Mouse (Mus musculus) heart, postnatal 25 days (tissue): ENCODE measurements around the gene Pde4b. TPM values are rescaled to one million over a fixed set of nuclear protein-coding genes. Genes with fewer than 3 reads are reported as not detected.

Source experiments
- DNase-seq: peaks from one replicate; pipeline ENCODE4 v3.0.0; 2022; ENCODE audit warnings: low spot score
- intact Hi-C: fragments of 180-260 bp; cut with DNase I; formaldehyde crosslinking; loops from one replicate; pipeline ENCODE4 v1.15.1; 2025
- total RNA-seq, 2 experiments: library from RNA; stranded (reverse); gene quantifications; 2 replicates each; pipeline ENCODE4 v1.2.3; 2021

Pde4b gene
- total RNA-seq, 2 experiments from 2014 or later: 24.3 to 34.2 TPM

DNA sequence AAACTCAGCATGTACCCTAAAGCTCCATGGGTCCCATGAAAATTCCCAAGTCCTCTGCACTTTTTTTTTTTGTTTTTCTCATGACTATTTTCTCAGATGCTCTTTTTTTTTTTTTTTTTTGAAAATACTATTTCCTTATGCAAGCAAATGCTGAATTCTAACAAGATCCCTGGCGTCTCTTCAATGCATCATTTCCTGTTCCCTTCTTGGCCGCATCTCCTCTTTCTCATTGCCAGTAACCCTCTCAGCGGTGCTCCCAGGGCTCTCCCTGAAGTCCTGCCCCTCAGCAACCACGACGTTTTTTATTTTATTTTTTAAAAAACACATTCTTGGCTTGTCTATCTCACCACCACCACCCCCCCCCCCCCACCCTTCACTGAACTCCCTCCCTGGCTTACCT lies 408.1 kb downstream of the Pde4b start:
- DNase-seq: peak; percentile 23
- intact Hi-C loops: no loop called here

DNA sequence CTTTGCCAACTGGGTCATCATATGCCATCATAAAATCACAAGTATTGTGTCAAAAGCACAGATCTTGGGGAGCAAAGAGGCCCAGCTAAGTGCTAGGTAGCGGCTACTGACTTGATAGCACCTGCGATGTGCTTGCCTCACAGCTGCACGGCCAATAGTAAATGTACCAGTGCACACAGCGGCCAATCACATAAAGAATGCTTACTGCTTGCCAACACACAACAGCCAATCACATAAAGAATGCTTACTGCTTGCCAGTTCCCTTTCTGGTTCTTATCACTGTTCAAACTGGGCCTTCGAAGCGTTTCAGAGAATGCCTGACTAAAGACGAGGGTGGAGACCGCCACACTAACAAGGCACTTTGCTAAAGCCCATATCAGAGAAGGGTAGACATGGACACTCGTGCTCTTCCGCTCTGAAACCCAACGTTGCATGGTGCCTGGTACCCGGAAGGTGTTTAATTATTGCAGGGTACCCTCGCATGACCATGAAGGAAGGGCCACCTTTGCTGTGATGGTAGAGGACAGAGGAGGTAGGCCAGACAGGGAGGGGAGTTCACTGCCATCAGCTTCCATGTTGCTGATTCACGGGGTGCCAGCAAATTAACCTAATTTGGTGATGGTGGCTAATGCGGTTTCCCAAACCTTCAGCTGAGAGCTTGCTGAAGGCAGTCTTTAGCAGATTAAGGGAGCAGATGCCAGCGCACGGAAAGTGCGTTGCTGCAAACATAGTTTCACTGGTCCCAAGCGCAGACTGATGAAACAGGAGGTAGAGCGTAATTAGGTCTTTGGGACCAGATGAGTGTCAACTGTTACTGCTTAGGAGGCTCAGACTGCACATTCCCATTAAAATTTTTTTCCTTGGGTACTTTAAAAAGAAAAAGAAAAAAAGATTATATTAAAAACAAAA lies 409.2 kb downstream of the Pde4b start:
- no peak for DNase-seq
- intact Hi-C loops: no loop called here

DNA sequence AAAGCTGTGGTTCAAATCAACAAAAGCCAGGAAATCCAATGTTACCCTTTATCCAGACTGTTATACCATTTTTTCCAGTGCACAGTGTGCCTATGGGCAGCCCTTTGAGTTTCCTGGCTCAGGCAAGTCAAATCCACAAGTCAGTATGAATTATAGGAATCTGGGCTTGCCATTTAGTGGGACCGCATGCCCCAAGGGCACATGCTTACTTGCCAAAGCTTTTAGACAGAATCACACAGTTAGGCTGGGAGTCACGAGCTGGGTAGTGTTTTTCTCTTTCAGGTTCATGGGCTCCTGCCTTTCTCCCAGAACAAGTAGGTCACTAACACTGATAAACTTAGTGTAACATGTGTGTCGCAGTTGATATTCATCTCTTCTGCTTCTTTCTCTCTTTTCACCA lies 409.9 kb downstream of the Pde4b start:
- intact Hi-C loops: no loop called here
- DNase-seq: no peak

DNA sequence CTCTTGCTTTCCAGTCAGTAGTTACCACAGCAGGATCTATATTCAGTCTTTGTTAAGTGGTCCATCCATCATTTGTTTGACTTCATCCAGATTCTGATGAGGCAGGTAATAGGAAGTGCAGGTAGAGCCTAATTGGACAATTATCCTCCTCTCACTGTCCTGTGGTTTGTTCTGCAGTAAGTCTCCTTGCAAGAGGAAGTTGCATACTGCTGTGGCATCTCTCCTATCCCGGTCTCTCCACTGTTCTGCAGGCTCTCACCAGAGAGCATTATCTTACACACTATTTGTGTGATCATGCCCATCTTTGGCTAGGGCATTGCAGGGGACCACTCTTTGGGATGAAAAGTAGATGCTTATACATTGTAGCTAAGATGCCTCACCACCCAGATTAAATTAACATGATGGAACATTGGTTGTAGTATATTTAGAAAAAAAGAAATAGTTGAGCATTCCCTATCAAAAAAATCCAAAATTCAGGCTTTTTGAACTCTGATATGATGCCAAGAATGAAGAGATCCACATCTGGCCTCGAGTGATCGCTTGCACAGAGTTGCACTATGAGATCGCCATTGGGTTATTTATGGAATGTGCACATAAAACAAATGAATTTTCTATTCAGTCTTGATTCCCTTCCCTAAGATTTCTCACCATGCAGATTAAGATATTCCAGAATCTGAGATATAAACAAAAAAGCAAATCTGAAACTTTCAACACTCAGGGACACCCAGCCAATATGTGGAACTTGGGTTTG lies 411.0 kb downstream of the Pde4b start:
- intact Hi-C loops: no loop called here
- DNase-seq: no peak

DNA sequence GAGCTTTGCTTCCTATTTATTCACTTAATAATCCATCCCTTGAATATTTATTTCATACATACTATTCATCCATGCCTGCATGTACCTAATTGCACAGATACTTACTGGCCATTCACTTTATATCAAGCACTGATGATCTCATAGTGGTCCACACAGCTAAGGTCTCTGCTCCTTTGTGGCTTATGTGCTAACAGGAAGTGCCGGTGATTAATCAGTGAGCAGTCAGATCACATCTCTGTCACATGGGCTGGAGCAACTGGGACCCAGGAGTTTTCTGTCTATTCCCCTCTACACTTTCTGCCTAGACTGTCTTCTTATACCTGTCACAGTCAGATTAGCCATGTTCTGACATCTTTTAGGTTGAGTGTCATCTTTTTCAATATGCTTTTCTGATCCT lies 411.6 kb downstream of the Pde4b start:
- DNase-seq: no peak

DNA sequence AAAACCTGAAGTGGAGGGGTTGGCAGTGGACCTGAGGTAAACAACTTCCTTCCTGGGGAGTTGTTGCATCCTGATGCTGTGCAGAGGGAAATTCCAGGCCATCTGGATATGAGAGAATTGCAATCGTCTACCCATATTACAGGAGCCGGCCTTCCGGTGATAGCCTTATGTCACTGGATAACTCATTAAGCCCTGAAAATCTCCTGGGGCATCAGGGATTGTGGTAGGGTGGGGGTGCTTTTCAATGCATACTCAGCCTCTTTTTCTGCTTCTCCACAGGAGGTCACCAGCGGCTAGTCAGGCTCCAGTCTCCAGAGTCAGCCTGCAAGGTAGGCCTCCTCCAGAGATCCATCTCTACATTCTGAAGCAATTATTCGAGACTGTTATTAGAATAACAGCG lies 418.4 kb downstream of the Pde4b start:
- peak; percentile 41 for DNase-seq
- intact Hi-C loops: no loop called here

More for the DNA sequence above, 411.6 kb downstream of the Pde4b start:
- intact Hi-C loops: no loop called here

DNA sequence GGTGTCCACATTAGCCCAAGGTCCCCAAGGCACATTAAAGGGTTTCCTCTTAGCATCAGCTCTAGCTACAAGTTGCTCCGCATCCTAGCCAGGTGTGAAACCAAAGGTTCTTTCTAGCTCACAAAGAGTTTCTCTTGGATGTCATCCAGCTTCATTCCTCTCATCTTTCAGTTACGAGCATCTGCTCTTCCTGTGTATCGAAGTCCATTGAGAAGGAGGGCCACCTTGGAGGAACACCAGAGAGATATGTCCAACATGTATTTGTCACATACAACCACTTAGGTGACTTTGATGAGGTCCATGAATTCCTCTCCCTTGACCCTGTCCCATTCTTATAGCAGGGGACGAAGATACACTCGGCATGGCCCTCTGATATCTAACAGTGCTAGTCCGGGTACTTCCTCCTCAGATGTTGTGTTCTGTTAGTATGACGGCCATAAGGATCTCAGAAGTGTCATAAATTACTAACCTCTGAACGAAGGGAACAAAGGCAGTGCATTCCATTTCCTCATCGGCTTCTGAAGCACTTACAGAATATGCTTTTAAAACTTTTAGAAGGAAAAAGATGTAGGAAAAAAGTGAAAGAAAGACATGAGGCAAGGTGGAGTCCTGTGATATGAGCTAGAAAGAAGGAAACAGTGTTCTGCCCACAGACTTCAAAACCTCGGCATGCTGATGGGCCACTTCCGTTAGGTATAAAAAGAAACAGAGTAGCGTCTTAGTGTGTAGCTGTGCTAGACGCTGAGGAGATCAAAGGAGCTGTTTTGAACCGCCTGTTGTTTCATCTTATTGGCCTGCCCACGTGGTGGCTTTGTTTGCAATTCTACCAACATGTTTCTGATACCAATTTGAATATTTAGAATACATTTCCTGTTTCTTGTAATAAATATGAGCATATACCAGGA lies 419.3 kb downstream of the Pde4b start:
- intact Hi-C loops: no loop called here

DNA sequence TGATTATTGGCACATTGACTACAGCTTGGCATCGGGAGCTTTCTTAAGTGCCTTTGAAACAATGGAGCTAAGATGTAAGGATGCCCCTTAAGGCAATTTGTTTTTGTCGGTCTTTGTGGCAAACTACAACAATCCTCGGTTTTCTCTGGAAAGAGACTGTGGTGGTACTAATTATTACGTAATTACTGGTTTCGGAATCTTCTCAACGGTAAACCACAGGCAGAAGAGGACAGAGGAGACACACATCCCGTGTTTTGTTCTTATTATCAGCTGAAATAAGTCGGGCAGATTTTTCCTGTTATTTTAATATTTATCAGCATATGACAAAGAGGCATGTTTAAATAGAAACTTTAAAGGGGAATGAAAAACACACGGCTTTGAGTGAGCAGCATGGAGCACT lies 420.0 kb downstream of the Pde4b start:
- DNase-seq: no peak
- intact Hi-C loops: no loop called here

More for the DNA sequence above, 419.3 kb downstream of the Pde4b start:
- DNase-seq: no peak

DNA sequence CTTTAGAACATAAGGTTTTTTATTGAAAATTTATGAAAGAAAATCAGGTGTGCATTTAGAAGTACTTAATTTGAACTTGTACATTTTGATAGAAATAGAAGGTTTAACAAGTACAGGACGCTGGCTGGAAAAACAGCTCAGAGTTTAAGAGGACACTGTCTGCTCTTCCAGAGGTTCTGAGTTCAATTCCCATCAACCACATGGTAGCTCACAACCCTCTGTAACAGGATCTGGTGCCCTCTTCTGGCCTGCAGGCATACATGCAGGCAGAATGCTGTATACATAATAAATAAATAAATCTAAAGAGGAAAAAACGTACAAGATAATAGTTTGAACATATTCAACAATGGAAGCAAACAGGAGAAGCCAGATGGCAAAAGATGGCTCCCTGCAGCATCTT lies 420.4 kb downstream of the Pde4b start:
- no peak for DNase-seq
- intact Hi-C loops: no loop called here

DNA sequence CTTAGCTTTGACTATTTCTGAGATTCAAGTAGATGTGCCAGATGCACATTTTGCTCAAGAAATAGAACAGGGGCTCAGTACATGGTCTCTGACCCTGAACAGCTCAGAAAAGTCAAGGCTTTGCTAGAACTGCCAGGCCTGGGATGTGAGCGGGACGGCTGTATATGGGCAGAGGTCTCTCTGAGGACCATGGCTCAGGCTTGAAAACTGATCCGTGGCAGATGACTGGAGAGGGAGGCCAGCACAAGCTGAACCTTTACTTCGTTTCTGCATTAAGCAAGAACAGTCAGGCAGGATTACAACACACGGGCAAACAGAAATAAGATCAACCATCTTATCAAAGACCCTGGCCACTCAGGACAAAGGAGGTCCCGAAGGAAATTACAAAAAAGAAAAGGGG lies 422.7 kb downstream of the Pde4b start:
- no peak for DNase-seq
- intact Hi-C loops: loop anchor here (1.0 to 10.0 kb wide), 2 partner anchors 59 to 605 kb away; partner anchors contain the start of genes Mier1 and Wdr78

DNA sequence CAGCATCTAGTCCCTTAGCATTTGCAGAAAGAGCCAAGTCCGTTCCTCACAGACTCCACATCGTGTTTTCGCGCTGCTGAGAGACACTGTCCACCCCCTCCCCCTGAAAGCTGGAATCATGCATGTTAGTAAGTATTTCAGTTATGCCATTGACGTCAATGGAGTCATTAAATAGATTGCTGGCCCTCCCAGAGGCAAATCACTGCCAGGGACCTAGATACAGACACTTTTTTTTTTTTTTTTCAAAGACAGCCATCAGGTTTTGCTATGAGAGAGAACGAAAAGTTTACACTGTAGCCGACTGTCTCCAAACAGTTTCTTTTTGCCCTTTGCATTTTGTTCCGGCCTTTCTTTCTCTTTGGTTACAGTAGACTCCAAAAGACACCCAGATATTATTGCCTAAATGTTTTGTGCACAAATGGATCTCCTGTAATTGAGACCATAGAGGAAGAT lies 423.6 kb downstream of the Pde4b start:
- intact Hi-C loops: loop anchor here (1.0 to 10.0 kb wide), 2 partner anchors 58 to 604 kb away; partner anchors contain the start of genes Mier1 and Wdr78
- peak; percentile 75 for DNase-seq

DNA sequence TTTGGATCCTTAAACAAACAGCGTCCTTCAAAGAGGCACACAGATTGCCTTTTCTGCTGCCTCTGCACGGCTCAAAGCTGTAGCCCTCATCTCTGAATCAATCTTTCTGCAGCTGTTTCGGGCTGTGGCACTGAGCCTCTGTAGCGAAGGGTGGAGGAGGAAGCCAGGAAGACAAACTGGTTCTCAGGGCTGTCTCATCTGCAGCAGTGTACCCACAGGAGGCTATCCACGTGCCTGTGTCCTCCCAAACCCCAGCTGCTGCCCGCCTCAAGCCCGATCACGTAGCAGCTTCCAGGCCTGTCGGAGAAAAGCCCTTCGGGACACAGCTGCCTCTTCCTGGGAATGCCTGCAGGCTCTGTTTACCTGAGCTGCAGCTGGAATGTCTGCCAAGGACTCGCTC lies 424.2 kb downstream of the Pde4b start:
- intact Hi-C loops: loop anchor here (10.0 kb wide), 1 partner anchor 603 kb away; the partner anchor contains the start of genes Mier1 and Wdr78
- peak; percentile 45 for DNase-seq

DNA sequence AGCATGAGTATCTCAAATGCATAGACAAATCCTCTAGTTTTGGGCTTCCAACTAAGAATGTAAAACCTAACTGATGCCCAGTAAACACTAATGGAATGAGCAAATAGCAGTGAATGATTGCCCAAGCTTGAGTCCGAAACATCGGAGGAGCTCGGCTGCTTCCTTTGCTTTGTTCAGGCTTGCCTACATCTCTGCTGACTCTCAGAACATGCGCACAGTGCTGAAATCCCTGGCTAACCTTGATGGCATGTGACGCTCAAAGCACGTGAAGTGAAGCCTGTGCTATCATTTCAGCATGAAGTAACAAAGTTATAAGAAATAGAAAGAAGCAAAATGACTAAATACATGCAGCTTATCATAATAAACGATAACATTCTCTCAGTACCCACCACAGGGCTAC lies 425.6 kb downstream of the Pde4b start:
- no peak for DNase-seq
- intact Hi-C loops: loop anchor here (10.0 kb wide), 1 partner anchor 602 kb away; the partner anchor contains the start of genes Mier1 and Wdr78

DNA sequence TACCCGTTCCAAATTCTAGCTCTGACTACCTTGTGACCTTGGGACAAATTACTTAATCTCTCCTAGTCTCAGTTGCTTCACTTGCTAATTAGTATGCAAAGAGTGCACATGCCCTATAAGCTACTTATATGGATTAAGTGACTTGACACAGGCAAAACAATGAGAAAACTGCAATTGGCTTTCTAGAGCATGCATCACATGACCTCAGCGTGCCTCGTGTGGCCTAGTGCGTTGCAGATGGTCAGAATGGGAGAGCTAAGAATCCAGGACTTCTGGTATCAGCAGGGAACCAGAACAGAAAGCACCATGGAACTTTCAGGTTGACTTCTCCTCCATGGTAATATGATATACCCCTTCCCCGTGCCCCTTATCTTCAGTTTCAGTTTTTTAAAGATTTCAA lies 426.2 kb downstream of the Pde4b start:
- no peak for DNase-seq
- intact Hi-C loops: loop anchor here (10.0 kb wide), 1 partner anchor 601 kb away; the partner anchor contains the start of genes Mier1 and Wdr78

DNA sequence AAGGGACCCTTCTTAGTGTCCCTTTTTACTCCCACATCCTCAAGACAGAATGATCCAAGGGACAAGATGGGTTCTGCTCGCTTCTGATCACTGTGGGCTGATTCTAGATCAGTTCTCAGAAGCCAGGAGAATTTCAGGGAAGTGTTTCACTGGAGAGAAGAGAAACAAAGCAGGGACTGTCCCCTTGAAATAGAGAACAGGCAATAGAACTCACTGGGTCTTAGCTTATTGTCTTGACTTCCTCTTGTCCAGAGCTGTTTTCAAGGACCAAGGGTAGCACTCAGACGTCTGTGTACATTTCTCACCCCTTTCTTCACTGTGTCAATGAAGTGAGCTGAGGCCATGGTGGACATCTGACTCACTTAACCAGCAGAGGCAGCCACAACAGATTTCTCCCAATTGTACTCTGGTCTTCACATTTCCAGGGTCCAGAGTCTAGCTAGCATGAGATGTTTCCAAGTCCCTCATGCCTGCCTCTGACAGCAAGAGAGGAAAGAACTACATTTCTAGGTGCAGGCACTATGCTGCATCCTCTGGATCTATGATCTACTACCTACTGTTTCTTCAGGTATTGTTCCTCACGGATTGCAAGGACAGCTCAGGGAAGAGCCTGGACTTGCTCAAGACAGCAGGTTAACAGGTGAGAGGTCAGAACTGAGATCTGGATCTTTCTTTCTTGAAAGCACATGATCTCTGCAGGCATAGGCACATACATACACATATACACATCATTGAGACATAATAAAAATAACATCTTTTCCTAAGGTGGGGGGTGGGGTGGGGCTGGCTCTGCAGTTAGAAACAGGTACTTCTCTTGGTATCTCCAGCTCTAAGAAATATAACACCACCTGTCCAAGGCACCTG lies 427.9 kb downstream of the Pde4b start:
- intact Hi-C loops: loop anchor here (2.0 to 10.0 kb wide), 2 partner anchors 16 to 600 kb away; partner anchors contain the start of genes Mier1 and Wdr78
- no peak for DNase-seq

DNA sequence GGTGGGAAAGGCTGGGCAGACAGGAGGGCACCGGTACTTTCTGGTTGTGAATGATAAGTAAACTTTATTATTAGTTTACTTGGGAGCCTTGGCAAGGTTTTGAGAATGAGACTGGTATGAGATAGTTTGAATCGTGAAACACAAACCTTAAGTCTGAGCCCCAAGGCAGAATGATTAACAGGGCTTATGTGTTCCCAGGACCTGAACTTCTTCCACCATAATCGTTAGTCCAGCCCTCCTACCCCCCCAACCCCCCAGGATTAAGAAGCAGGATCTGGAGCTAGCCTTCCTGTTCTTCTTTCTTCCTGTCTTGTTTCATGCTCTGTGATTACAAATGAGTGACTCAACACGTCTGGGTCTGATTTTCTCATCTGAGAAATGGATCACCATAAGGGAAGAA lies 429.1 kb downstream of the Pde4b start:
- intact Hi-C loops: loop anchor here (10.0 kb wide), 1 partner anchor 598 kb away; the partner anchor contains the start of genes Mier1 and Wdr78
- no peak for DNase-seq

DNA sequence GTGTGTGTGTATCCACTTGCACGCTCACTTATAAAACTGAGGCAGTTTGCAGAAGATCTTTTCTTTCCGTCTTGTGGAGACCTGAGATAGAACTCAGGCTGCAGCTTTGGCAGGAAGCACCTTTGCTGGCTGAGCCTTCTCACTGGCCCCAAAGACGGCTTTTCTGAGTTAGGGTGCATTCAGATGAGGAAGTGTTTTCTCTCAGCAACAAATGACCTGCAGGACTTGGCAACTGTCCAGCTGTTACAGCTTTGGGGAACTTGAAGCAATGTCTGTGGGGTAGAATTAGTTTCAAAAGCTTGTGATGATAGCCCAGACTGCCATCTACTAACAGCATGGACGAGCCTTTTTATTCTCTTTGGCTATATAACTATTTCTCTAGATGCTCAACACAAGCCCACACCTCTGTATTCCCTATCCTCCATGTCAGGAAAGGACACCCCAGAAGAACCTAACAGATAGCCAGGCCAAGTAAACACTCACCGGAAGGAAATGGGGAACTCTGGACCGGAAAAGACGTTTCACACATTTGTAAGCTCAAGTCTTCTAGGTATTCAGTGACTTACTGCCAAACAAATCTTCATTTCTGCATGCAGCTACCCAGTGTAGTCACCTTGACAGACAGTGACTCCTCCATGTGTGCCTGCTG lies 429.8 kb downstream of the Pde4b start:
- DNase-seq: no peak

DNA sequence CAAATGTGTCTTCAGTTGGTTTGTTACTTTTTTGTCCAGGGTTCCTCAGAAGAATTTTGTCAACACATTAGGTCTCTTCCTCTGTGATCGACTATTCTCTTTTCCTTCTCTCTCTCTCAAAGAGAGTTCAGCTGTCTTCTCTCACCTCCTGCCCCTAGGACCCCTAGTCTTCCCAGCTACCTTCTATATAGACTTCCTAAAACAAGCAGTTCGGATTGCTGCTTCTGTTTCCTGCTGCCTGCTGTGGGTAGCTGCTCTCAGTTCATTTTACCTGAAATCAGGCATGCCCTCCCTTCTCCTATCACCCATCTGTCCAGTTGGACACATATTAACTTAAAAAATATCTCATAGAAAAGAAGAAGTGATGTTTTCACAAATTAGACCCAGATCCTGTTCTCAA lies 430.3 kb downstream of the Pde4b start:
- intact Hi-C loops: loop anchor here (10.0 kb wide), 1 partner anchor 597 kb away; the partner anchor contains the start of genes Mier1 and Wdr78

More for the DNA sequence above, 429.8 kb downstream of the Pde4b start:
- intact Hi-C loops: loop anchor here (10.0 kb wide), 1 partner anchor 598 kb away; the partner anchor contains the start of genes Mier1 and Wdr78

More for the DNA sequence above, 430.3 kb downstream of the Pde4b start:
- no peak for DNase-seq
